Mouse (Mus musculus): ENCODE measurements around the gene Ap1m2. TPM values are rescaled to one million over a fixed set of nuclear protein-coding genes. Genes with fewer than 3 reads are reported as not detected.

The Ap1m2 gene
- polyA plus RNA-seq, 1 experiment from 2014 or later, result 1.2 TPM

GRCm38 (mm10) chr9:21245113-21245487, 67.0 kb downstream of the Ap1m2 start:
- peak overlapping the region; percentile 47 for H3K4me3 ChIP-seq
- WGBS, result 2% methylated on average over 16 of the region's 16 CpGs
- H3K27me3 ChIP-seq (replicated peaks), result peaks cover 75% of the 10 kb centered on the region
- peak overlapping the region; percentile 90 for H3K4me2 ChIP-seq
- peak overlapping the region; percentile 48 for H3K27ac ChIP-seq
- H3K4me1 ChIP-seq, result peaks cover 19% of the 10 kb centered on the region
- peak overlapping the region; percentile 51 for H3K9ac ChIP-seq
- H3K36me3 ChIP-seq (replicated peaks), result no peaks in the 10 kb centered on the region
- H3K9me3 ChIP-seq, result no peaks in the 10 kb centered on the region
- ATAC-seq (replicated peaks), result no peak; the same call in 1 of the 2 replicates

DNA sequence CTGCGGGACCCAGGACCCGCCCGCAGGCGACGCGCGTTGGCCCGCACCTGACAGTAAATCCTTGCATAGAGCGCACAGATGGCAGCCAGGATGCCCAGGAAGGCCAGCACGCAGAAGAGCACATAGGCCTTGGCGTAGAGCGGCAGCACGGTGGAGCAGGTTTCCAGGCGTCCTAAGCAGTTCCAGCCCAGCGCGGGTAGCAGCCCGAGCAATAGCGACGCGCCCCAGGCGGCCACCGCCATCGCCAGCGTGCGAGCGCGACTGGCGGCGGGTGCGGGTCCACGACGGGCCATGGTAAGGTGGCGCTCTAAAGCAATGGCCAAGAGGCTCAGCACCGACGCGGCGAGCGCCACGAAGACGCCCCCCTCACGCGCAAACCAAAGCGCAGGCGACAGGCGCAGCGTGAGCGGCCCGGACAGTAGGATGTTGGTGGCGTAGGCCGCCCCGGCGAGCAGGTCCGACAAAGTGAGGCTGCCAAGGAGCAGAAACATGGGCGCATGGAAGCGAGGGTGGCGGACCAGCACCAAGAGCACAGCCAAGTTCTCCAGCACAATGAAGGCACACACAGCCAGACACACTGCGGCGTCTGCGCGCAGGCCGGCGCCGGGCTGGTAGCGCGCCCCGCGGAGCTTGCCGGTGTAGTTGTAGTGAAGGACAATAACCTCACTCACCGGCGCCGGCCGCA, 67.6 kb downstream of the Ap1m2 start:
- Histone ChIP-seq H3K9ac (peak overlapping the region; percentile 51), H3K4me1 (peaks cover 19% of the 10 kb centered on the region), H3K27me3 (replicated peaks) (peaks cover 70% of the 10 kb centered on the region), H3K9me3 (no peaks in the 10 kb centered on the region), H3K4me3 (peak overlapping the region; percentile 47), H3K27ac (peak overlapping the region; percentile 48), H3K4me2 (peak overlapping the region; percentile 90), H3K36me3 (replicated peaks) (no peaks in the 10 kb centered on the region)
- under 1% methylated on average over 72 of the region's 72 CpGs for WGBS
- ATAC-seq (replicated peaks), result peak; percentile 58

Other genes with a start within 250 kb of the Ap1m2 start
- 0.86 and 3.1 TPM in 2 replicates for gene Zglp1, start 245.2 kb downstream of the Ap1m2 start, polyA plus RNA-seq (2015; fragmentation: Nextera tagmentation; extraction: Ambion mirVana)
- gene Gm49373, start 239.2 kb downstream of the Ap1m2 start, polyA plus RNA-seq (2015; fragmentation: Nextera tagmentation; extraction: Ambion mirVana), result 1.9 and 2.4 TPM in 2 replicates
- 70.1 and 70.5 TPM in 2 replicates for gene Fdx1l, start 238.7 kb downstream of the Ap1m2 start, polyA plus RNA-seq (2015; fragmentation: Nextera tagmentation; extraction: Ambion mirVana)
- 2.2 and 2.3 TPM in 2 replicates for gene Gm38431, start 220.3 kb downstream of the Ap1m2 start, polyA plus RNA-seq (2015; fragmentation: Nextera tagmentation; extraction: Ambion mirVana)
- gene Raver1, start 220.3 kb downstream of the Ap1m2 start, polyA plus RNA-seq (2015; fragmentation: Nextera tagmentation; extraction: Ambion mirVana), result 35.0 and 36.1 TPM in 2 replicates
- 12.5 TPM in 2 replicates for gene Tyk2, start 181.1 kb downstream of the Ap1m2 start, polyA plus RNA-seq (2015; fragmentation: Nextera tagmentation; extraction: Ambion mirVana)
- gene Cdc37, start 162.4 kb downstream of the Ap1m2 start, polyA plus RNA-seq (2015; fragmentation: Nextera tagmentation; extraction: Ambion mirVana), result 215 and 226 TPM in 2 replicates
- 42.7 and 44.5 TPM in 2 replicates for gene Pde4a, start 146.6 kb downstream of the Ap1m2 start, polyA plus RNA-seq (2015; fragmentation: Nextera tagmentation; extraction: Ambion mirVana)
- 75.4 and 78.7 TPM in 2 replicates for gene Keap1, start 73.0 kb downstream of the Ap1m2 start, polyA plus RNA-seq (2015; fragmentation: Nextera tagmentation; extraction: Ambion mirVana)
- 2.8 and 4.2 TPM in 2 replicates for gene S1pr5, start 63.9 kb downstream of the Ap1m2 start, polyA plus RNA-seq (2015; fragmentation: Nextera tagmentation; extraction: Ambion mirVana)
- gene Atg4d, start 47.0 kb downstream of the Ap1m2 start, polyA plus RNA-seq (2015; fragmentation: Nextera tagmentation; extraction: Ambion mirVana), result 54.7 and 55.7 TPM in 2 replicates
- 17.1 and 20.8 TPM in 2 replicates for gene Kri1, start 24.4 kb downstream of the Ap1m2 start, polyA plus RNA-seq (2015; fragmentation: Nextera tagmentation; extraction: Ambion mirVana)
- gene Cdkn2d, start 20.9 kb downstream of the Ap1m2 start, polyA plus RNA-seq (2015; fragmentation: Nextera tagmentation; extraction: Ambion mirVana), result 87.3 and 92.1 TPM in 2 replicates
- gene Slc44a2, start 8.4 kb upstream of the Ap1m2 start, polyA plus RNA-seq (2015; fragmentation: Nextera tagmentation; extraction: Ambion mirVana), result 63.3 and 70.0 TPM in 2 replicates
- gene Ilf3, start 55.5 kb upstream of the Ap1m2 start, polyA plus RNA-seq (2015; fragmentation: Nextera tagmentation; extraction: Ambion mirVana), result 246 and 256 TPM in 2 replicates
- 59.0 and 59.3 TPM in 2 replicates for gene Qtrt1, start 99.5 kb upstream of the Ap1m2 start, polyA plus RNA-seq (2015; fragmentation: Nextera tagmentation; extraction: Ambion mirVana)
- 71.5 and 74.9 TPM in 2 replicates for gene Dnm2, start 112.6 kb upstream of the Ap1m2 start, polyA plus RNA-seq (2015; fragmentation: Nextera tagmentation; extraction: Ambion mirVana)
- gene Tmed1, start 197.9 kb upstream of the Ap1m2 start, polyA plus RNA-seq (2015; fragmentation: Nextera tagmentation; extraction: Ambion mirVana), result 61.2 and 62.7 TPM in 2 replicates
- 1.9 and 2.6 TPM in 2 replicates for gene AB124611, start 213.8 kb upstream of the Ap1m2 start, polyA plus RNA-seq (2015; fragmentation: Nextera tagmentation; extraction: Ambion mirVana)
- 46.7 and 49.3 TPM in 2 replicates for gene Carm1, start 234.6 kb upstream of the Ap1m2 start, polyA plus RNA-seq (2015; fragmentation: Nextera tagmentation; extraction: Ambion mirVana)

All from midbrain, embryonic 15.5 days (tissue).